Mouse (Mus musculus) CH12.LX (cell line): Measurements from ENCODE around the gene Itpr2. TPM values are rescaled to one million over a fixed set of nuclear protein-coding genes. Genes with fewer than 3 reads are reported as not detected.

Experiments used
- DNase-seq: peaks from one replicate; pipeline ENCODE4 v3.0.0-alpha.2; 2013; ENCODE audit errors: extremely low read depth
- H3K27ac ChIP-seq: 2 replicates; pipeline ENCODE4 v1.5.1; 2012; ENCODE audit warnings: low read depth, mild to moderate bottlenecking, control low read depth, moderate library complexity; ENCODE audit not compliant: insufficient read depth
- H3K27me3 ChIP-seq: replicated peaks from 2 replicates; pipeline ENCODE3; 2012; ENCODE audit warnings: inconsistent platforms
- H3K36me3 ChIP-seq, 2 experiments: replicated peaks in 1 of 2; 2 replicates each; pipeline versions ENCODE3 to v1.6.1; 2012; ENCODE audit warnings: inconsistent platforms in 1 of 2, low read length in 1 of 2, mild to moderate bottlenecking in 1 of 2, mixed read lengths in 1 of 2, moderate library complexity in 1 of 2; ENCODE audit not compliant: control insufficient read depth in 1 of 2, insufficient read depth in 1 of 2
- H3K4me1 ChIP-seq, 2 experiments: 2 replicates each; pipeline ENCODE4 v1.6.1; 2012; ENCODE audit warnings: inconsistent platforms in 1 of 2, moderate library complexity in 1 of 2; ENCODE audit not compliant: insufficient read depth in 2 of 2, control insufficient read depth in 1 of 2
- H3K4me2 ChIP-seq: 2 replicates; pipeline ENCODE4 v1.6.1; 2012; ENCODE audit warnings: low read depth, mild to moderate bottlenecking, control low read depth; ENCODE audit not compliant: poor library complexity, insufficient read depth, severe bottlenecking
- H3K4me3 ChIP-seq, 3 experiments: fragments of 150-350 bp in 1 of 3; sonication (generic) in 1 of 3; replicated peaks in 1 of 3; 2 replicates each; pipeline versions ENCODE3 to v1.5.1; 2011 to 2012; ENCODE audit warnings: low read depth in 2 of 3, low read length in 2 of 3, mild to moderate bottlenecking in 2 of 3, moderate library complexity in 2 of 3, control low read depth in 1 of 3, improper control_type of control experiment in 1 of 3, inconsistent platforms in 1 of 3, mixed read lengths in 1 of 3; ENCODE audit not compliant: poor library complexity in 1 of 3
- H3K79me2 ChIP-seq: replicated peaks from 2 replicates; pipeline ENCODE4 v1.6.1; 2012; ENCODE audit warnings: mild to moderate bottlenecking, moderate library complexity; ENCODE audit not compliant: control insufficient read depth, poor library complexity, insufficient read depth, severe bottlenecking; ENCODE audit errors: extremely low read depth
- H3K9ac ChIP-seq: 2 replicates; pipeline ENCODE4 v1.6.1; 2012; ENCODE audit warnings: low read depth, mild to moderate bottlenecking, control low read depth, moderate library complexity; ENCODE audit not compliant: insufficient read depth
- H3K9me3 ChIP-seq: replicated peaks from 2 replicates; pipeline ENCODE3; 2012; ENCODE audit warnings: low read length, inconsistent platforms, mixed read lengths
- BHLHE40 ChIP-seq: IDR thresholded peaks from 2 replicates; pipeline ENCODE4 v1.6.1; 2011; ENCODE audit warnings: mild to moderate bottlenecking, low read depth, low read length, improper control_type of control experiment
- CTCF ChIP-seq, 2 experiments: IDR thresholded peaks in 1 of 2; conservative IDR thresholded peaks in 1 of 2; 2 replicates each; pipeline ENCODE4 v1.5.1; 2011 to 2012; ENCODE audit warnings: low read depth in 2 of 2, low read length in 2 of 2, improper control_type of control experiment in 1 of 2, inconsistent platforms in 1 of 2, mild to moderate bottlenecking in 1 of 2, moderate library complexity in 1 of 2
- E2F4 ChIP-seq: IDR thresholded peaks from 2 replicates; pipeline ENCODE4 v1.6.1; 2011; ENCODE audit warnings: low read depth, low read length, improper control_type of control experiment; ENCODE audit not compliant: insufficient replicate concordance
- EP300 ChIP-seq: IDR thresholded peaks from 2 replicates; pipeline ENCODE4 v1.6.1; 2011; ENCODE audit warnings: low read length, improper control_type of control experiment
- ETS1 ChIP-seq: conservative IDR thresholded peaks from 2 replicates; pipeline ENCODE4 v1.6.1; 2012; ENCODE audit warnings: low read depth, mild to moderate bottlenecking, inconsistent platforms, low read length, improper control_type of control experiment, moderate library complexity
- HCFC1 ChIP-seq: IDR thresholded peaks from 2 replicates; pipeline ENCODE4 v1.6.1; 2012; ENCODE audit warnings: low read depth, mild to moderate bottlenecking, inconsistent platforms, low read length, improper control_type of control experiment
- IRF4 ChIP-seq: IDR thresholded peaks from 2 replicates; pipeline ENCODE4 v1.6.1; 2014; ENCODE audit warnings: low read depth, mild to moderate bottlenecking, inconsistent platforms, low read length, improper control_type of control experiment
- JUN ChIP-seq: IDR thresholded peaks from 2 replicates; pipeline ENCODE4 v1.6.1; 2011; ENCODE audit warnings: low read depth, mild to moderate bottlenecking, low read length, improper control_type of control experiment, moderate library complexity; ENCODE audit not compliant: insufficient read depth
- JUND ChIP-seq: conservative IDR thresholded peaks from 2 replicates; pipeline ENCODE4 v1.6.1; 2011; ENCODE audit warnings: low read depth, low read length, improper control_type of control experiment
- KAT2A ChIP-seq: IDR thresholded peaks from 2 replicates; pipeline ENCODE4 v1.6.1; 2012; ENCODE audit warnings: low read length, improper control_type of control experiment, inconsistent platforms; ENCODE audit not compliant: insufficient replicate concordance
- MAFK ChIP-seq: IDR thresholded peaks from 2 replicates; pipeline ENCODE4 v1.6.1; 2011; ENCODE audit warnings: low read length, improper control_type of control experiment; ENCODE audit not compliant: insufficient replicate concordance
- MXI1 ChIP-seq: IDR thresholded peaks from 2 replicates; pipeline ENCODE4 v1.6.1; 2011; ENCODE audit warnings: mild to moderate bottlenecking, low read depth, low read length, improper control_type of control experiment
- NRF1 ChIP-seq: IDR thresholded peaks from 2 replicates; pipeline ENCODE4 v1.6.1; 2014; ENCODE audit warnings: low read depth, mild to moderate bottlenecking, inconsistent platforms, low read length, improper control_type of control experiment, moderate library complexity
- PAX5 ChIP-seq: IDR thresholded peaks from 2 replicates; pipeline ENCODE4 v1.6.1; 2012; ENCODE audit warnings: low read length, inconsistent platforms, mixed read lengths
- POLR2A ChIP-seq: IDR thresholded peaks from 2 replicates; pipeline ENCODE4 v1.6.1; 2011; ENCODE audit warnings: low read depth, mild to moderate bottlenecking, improper control_type of control experiment, low read length
- POLR2AphosphoS2 ChIP-seq: IDR thresholded peaks from 2 replicates; pipeline ENCODE4 v1.6.1; 2011; ENCODE audit warnings: low read depth, low read length, improper control_type of control experiment
- RAD21 ChIP-seq: IDR thresholded peaks from 2 replicates; pipeline ENCODE4 v1.6.1; 2011; ENCODE audit warnings: low read depth, mild to moderate bottlenecking, low read length, improper control_type of control experiment, moderate library complexity
- SIN3A ChIP-seq: IDR thresholded peaks from 2 replicates; pipeline ENCODE4 v1.6.1; 2012; ENCODE audit warnings: low read length, improper control_type of control experiment, inconsistent platforms
- SMC3 ChIP-seq: IDR thresholded peaks from 2 replicates; pipeline ENCODE4 v1.6.1; 2011; ENCODE audit warnings: low read depth, low read length, improper control_type of control experiment
- USF1 ChIP-seq: IDR thresholded peaks from 2 replicates; pipeline ENCODE4 v1.6.1; 2014; ENCODE audit warnings: low read depth, mild to moderate bottlenecking, inconsistent platforms, low read length, improper control_type of control experiment
- USF2 ChIP-seq: conservative IDR thresholded peaks from 2 replicates; pipeline ENCODE4 v1.6.1; 2011; ENCODE audit warnings: low read depth, low read length, improper control_type of control experiment
- ZKSCAN1 ChIP-seq: IDR thresholded peaks from 2 replicates; pipeline ENCODE4 v1.6.1; 2012; ENCODE audit warnings: low read depth, inconsistent platforms, low read length, improper control_type of control experiment, borderline replicate concordance
- ZMIZ1 ChIP-seq: IDR thresholded peaks from 2 replicates; pipeline ENCODE4 v1.6.1; 2012; ENCODE audit warnings: low read depth, mild to moderate bottlenecking, inconsistent platforms, low read length, improper control_type of control experiment
- dilution Hi-C: fragments of 300-500 bp; cut with MboI; formaldehyde crosslinking; loops from 2 replicates; pipeline ENCODE4 v1.14.3; 2020; ENCODE audit warnings: low sequenced_read_pairs; ENCODE audit not compliant: extremely low pct_unique_long_range_greater_than_20kb, extremely low pct_ligation_motif_present
- in situ Hi-C: fragments of 300-500 bp; cut with MboI; formaldehyde crosslinking; loops from 3 replicates; pipeline ENCODE4 v1.14.3; 2019; ENCODE audit warnings: low sequenced_read_pairs, low pct_ligation_motif_present, low pct_unique_long_range_greater_than_20kb, mixed read lengths
- polyA plus RNA-seq: library from polyadenylated mRNA; unstranded; fragments of >175 nt; gene quantifications from 2 replicates; pipeline ENCODE4 v1.2.1, GENCODE M21; 2012; ENCODE audit warnings: low read depth; ENCODE audit not compliant: insufficient read length
- total RNA-seq, 2 experiments: library from RNA; depleted of rRNA; stranded (reverse); fragments of 300-350 nt in 1 of 2; fragments of >200 nt in 1 of 2; gene quantifications; 2 replicates each; pipeline ENCODE4 v1.2.3; 2012 to 2014

The Itpr2 gene
- total and polyA plus RNA-seq, 3 experiments, result 3.5 to 8.9 (median 4.4) TPM

- TF ChIP-seq PAX5 (no peak), BHLHE40 (no peak), SMC3 (no peak), EP300 (no peak), E2F4 (no peak), SIN3A (no peak)
- in situ Hi-C loops (no loop called here), dilution Hi-C loops (no loop called here)
- Histone ChIP-seq H3K27ac (no peak overlapping the region), H3K27me3 (no peaks in the 10 kb centered on the region), H3K4me3 (no peak overlapping the region), H3K4me1 (peaks cover 0 to 4% of the 10 kb centered on the region in 2 experiments; a peak in 1 of 4 replicates), H3K9ac (no peak overlapping the region), H3K79me2 (no peaks in the 10 kb centered on the region), H3K36me3 (peaks cover 0 to 17% of the 10 kb centered on the region in 2 experiments), H3K4me2 (no peak overlapping the region), H3K9me3 (no peaks in the 10 kb centered on the region)
- no peak for DNase-seq
Observed at GRCm38 (mm10) chr6:146347568-146347967, 154.5 kb downstream of the Itpr2 start.

GRCm38 (mm10) chr6:146346545-146347195 lies 155.4 kb downstream of the Itpr2 start:
- H3K27ac ChIP-seq, result no peak overlapping the region
- dilution Hi-C loops, result no loop called here
- in situ Hi-C loops, result no loop called here
- no peaks in the 10 kb centered on the region for H3K27me3 ChIP-seq
- H3K9ac ChIP-seq, result no peak overlapping the region
- no peak overlapping the region for H3K4me3 ChIP-seq
- H3K36me3 ChIP-seq, result peaks cover 0 to 15% of the 10 kb centered on the region in 2 experiments
- DNase-seq, result no peak
- TF ChIP-seq HCFC1, result no peak
- no peak for TF ChIP-seq ZMIZ1
- TF ChIP-seq JUN, result no peak
- no peak for TF ChIP-seq USF2
- no peak for TF ChIP-seq KAT2A
- no peak for TF ChIP-seq ETS1
- TF ChIP-seq E2F4, result no peak
- TF ChIP-seq MXI1, result no peak
- no peaks in the 10 kb centered on the region for H3K9me3 ChIP-seq
- H3K4me2 ChIP-seq, result no peak overlapping the region
- H3K79me2 ChIP-seq, result no peaks in the 10 kb centered on the region
- H3K4me1 ChIP-seq, result peaks cover 0 to 4% of the 10 kb centered on the region in 2 experiments; a peak in 1 of 4 replicates

GRCm38 (mm10) chr6:146344732-146345131 lies 157.3 kb downstream of the Itpr2 start:
- H3K4me3 ChIP-seq, result no peak overlapping the region
- in situ Hi-C loops (no loop called here), dilution Hi-C loops (no loop called here)
- H3K4me1 ChIP-seq, result peaks cover 0 to 7% of the 10 kb centered on the region in 2 experiments; a peak in 1 of 4 replicates
- H3K4me2 ChIP-seq, result no peak overlapping the region
- TF ChIP-seq PAX5 (no peak), SIN3A (no peak), KAT2A (no peak), POLR2AphosphoS2 (no peak), JUND (no peak), NRF1 (no peak), SMC3 (peak; percentile 41), ZKSCAN1 (no peak), IRF4 (no peak), ZMIZ1 (no peak), CTCF (conservative IDR thresholded peaks at IDR 0.05 in 1 of 2, IDR thresholded peaks at IDR 0.05 in 1 of 2; ENCODE audit: low read depth in 2 of 2, low read length in 2 of 2) (peak; percentile 69 to 72), MAFK (no peak), USF1 (0 out of 2 replicates have a peak, but pooled peaks have one; percentile 12), POLR2A (no peak), RAD21 (peak; percentile 67)
- H3K9me3 ChIP-seq, result no peaks in the 10 kb centered on the region
- H3K27me3 ChIP-seq, result no peaks in the 10 kb centered on the region
- no peak overlapping the region for H3K27ac ChIP-seq
- peak; percentile 38 for DNase-seq
- no peak overlapping the region for H3K9ac ChIP-seq
- H3K36me3 ChIP-seq, result peaks cover 0 to 11% of the 10 kb centered on the region in 2 experiments
- no peaks in the 10 kb centered on the region for H3K79me2 ChIP-seq
